Mouse (Mus musculus): ENCODE data around the gene Maml2.

GRCm38 (mm10) chr9:13572847-13573246, 275.1 kb downstream of the Maml2 start:
- no peak for TF ChIP-seq CTCF (IDR thresholded peaks at IDR 0.05; ENCODE audit: insufficient read depth, low read depth, low read length)
- TF ChIP-seq POLR2A (IDR thresholded peaks at IDR 0.05; ENCODE audit: insufficient read depth, low read depth, low read length), result no peak
